Mouse (Mus musculus) yolk sac, embryonic 10.5 days (tissue): ENCODE data around the gene Mprip.
A peak's percentile ranks its signal among the peaks of the same experiment; 100 is the strongest.
"Not testable (repeated sequence)": the region's sequence is repeated elsewhere in the genome, so short reads cannot be mapped to it uniquely, and the experiment has no call there.

Experiments used
- DNase-seq: peaks from one replicate; pipeline ENCODE4 v3.0.0-alpha.2; 2017; ENCODE audit warnings: low spot score

Mprip gene

DNA sequence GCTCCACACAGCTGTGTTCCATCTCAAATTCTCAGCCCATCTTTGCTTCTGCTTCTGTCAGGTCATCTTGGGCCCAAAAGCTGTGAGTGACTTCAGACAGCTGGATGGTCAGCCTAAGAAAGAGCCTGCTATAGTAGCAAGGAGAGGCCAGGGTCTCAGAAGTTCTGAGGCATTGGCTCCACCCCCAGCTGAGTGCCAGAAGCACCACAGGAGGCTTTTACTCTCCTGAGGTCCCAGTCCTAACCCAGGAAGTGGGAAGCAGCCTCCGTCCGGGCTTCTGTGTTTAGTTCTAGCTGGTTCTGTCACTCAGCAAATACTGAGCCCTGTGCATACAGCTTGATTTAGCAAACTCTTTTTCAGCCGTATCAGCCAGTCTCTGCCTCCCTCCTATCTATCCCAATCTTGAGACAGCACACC, 54.3 kb downstream of the Mprip start:
- DNase-seq = no peak

DNA sequence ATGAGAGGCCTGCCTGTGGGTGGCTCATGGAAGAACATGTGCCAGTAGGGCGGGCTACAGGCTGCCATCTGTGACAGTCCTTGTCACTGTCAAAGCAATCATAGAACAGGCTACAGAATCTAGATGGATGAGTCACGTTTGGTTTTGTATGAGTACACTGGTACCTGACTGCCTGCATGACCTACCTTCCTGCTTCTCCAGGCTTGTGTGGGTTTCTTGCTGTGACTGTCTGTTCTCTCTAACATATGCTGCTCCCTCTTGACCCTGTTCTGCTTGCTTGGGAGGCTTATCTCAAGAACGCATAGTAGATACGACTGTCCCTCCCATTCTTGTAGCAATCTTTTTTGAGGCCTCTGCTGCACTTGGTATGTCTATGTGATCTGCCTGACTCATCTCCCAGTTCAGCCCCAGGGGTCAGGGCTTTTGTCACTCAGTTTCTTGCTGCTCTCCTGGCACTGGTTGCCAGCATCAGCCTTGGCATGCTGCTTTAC, 56.7 kb downstream of the Mprip start:
- DNase-seq = no peak

DNA sequence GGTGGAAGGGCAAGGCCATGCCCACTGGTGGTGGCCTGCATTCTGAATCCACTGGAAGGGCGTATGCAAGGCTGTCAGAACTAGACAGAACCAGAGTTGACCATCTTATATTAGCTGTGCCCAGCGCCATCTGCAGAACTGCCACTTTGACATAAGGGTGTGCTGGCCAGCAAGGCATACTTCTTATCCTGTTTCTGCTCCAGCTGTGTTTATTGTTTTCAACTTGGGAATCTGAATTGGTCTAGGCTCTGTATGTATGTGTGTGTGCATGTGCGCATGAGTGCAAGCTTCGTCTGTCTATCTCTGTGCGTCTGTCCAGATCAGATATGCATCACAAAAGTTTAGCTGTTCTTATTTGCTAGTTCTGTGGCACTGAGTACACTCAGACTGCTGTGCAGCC, 58.1 kb downstream of the Mprip start:
- DNase-seq = no peak

DNA sequence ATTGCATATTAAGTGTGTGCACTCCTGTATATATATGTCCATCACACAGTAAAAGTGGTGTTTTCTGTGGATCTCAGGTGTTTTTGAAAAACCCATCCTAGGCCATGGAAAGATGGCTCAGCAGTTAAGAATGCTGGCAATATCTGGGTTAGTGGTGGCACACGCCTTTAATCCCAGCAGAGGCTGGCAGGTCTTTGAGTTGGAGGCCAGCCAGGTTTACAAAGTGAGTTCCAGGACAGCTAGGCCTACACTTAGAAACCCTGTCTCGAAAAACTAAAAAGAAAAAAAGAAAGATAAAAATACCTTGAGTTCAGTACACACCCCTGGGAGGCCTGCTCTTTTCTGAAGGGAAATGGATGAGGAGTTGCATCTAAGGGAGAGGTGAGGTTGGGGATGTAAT, 60.3 kb downstream of the Mprip start:
- DNase-seq = no peak

DNA sequence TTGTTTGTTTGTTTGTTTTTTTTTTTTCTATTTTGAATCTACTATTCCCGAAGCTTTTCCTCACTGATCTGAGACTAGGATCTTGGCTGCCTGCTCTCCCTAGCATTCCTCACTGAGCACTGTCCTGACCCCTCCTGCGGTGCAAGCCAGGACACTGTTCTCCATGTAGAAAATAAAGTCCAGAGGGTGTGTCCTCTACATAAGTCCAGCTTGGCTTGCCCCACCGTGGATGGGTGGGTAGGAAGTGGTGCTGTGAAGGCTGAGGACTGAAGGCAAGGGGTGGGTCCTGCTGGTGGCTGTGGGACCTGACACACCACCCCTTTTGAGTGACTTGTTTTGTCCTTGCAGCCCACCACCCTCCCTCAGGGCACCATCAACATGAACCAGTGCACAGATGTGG, 66.1 kb downstream of the Mprip start:
- no peak for DNase-seq

DNA sequence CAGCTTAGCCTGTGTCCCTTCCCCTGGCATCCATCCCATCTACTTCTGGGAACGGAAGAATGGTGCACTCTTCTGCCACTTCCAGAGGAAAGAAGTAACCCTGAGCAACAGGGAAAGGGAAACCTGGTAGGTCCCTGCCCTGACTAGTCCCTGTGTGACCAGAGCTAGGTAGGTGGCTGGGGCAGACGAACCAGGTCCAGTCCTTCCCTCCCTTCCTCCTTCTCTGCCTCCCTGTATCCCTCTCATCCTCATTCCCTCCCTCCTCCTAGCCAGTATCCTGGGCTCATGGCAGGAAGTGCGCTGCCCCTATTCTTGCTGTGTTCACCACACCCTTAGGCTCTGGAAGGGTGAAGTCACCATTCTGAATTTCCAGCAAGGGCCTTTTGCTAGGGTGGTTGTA, 70.7 kb downstream of the Mprip start:
- no peak for DNase-seq

DNA sequence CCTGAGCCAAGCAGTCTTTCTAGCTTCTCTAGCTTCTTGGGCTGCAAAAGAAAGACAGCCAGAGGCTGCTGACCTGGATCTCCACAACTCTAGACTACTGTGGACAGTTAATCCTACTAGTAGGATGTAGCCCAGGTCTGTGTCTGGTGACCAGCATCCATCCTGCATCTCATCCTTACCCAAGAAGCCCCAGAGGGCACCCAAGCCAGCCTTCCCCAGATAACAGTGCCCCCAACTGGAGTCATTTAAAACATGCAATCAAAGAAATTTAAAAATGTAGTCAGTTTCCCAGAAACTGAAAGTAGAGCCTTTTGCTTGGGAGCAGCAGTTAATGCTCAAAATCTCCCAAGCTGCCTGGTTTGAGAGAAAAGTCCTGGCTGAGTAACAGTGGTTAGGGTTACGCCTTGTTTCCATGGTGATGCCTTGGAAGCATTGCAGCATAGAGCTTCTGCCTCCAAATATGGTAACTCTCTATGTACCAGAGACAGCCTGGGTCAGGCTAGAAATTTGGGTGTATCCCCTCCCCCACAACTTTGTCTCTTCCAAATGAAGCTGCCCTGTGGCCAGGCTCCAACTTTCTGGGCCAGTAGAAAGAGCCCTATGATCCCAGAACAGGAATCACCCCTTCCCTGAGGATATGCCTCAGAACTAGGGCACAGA, 71.4 kb downstream of the Mprip start:
- DNase-seq = peak; percentile 5

DNA sequence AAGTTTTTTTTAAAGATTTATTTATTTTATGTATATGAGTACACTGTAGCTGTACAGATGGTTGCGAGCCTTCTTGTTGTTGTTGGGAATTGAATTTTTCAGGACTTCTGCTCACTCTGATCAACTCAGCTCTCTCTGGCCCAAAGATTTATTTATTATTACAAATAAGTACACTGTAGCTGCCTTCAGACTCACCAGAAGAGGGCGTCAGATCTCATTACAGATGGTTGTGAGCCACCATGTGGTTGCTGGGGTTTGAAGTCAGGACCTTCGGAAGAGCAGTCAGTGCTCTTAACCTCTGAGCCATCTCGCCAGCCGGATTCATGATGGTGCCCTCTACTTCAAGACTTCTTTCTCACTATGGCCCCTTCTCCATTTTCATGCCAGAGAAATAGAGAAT, 72.5 kb downstream of the Mprip start:
- DNase-seq = not testable (repeated sequence)

DNA sequence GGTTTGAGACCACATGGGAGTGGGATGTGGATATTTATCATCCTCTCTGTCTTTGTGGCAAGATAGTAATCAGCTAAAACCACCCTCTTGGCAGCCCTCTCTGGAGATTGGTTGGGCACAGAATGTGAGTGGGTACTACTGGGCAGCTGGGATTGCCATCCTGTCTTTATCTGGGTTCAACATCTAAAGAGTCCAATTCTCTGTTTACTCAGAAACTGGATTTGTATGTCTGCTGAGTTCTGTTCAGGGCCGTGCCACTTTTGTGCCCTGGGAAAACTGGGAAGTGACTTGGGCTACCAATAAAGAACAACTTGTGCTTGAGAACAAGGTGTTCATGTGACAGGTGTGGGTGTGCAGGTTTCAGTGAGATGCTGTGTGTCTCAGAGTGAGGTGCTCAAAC, 73.2 kb downstream of the Mprip start:
- no peak for DNase-seq

DNA sequence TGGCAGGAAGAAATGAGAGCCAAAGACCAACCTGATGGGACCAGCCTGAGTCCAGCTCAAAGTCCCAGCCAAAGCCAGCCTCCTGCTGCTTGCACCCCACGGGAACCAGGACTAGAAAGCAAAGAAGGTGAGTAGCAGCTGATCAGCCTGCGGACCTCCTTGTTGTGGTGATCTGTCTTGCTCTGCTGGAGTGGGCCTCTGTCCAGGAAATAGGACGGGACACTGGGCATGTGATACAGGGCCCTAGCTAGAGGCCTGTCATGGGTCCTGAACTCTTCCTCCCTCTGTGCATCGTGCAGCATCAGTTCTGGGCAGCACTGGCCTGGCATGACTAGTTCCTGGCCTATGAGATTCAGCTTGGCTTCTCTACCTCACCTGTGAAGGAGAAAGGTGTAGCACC, 74.8 kb downstream of the Mprip start:
- not testable (repeated sequence) for DNase-seq

DNA sequence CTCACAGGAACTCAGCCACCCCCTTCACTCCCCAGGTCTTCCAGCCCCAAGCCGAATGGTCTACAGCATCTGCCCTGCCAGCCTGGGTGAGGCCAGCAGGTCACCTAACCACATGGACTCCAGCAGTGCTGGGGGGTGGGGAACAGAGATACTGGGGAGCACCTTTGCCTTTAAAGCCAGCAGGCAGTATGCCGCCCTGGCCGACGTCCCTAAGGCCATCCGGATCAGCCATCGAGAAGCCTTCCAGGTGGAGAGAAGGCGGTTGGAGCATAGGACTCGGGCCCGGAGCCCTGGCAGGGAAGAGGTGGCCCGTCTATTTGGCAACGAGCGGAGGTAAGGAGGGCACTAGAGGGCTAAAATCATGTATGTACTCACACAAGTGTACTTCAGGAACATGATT, 76.1 kb downstream of the Mprip start:
- DNase-seq = no peak

DNA sequence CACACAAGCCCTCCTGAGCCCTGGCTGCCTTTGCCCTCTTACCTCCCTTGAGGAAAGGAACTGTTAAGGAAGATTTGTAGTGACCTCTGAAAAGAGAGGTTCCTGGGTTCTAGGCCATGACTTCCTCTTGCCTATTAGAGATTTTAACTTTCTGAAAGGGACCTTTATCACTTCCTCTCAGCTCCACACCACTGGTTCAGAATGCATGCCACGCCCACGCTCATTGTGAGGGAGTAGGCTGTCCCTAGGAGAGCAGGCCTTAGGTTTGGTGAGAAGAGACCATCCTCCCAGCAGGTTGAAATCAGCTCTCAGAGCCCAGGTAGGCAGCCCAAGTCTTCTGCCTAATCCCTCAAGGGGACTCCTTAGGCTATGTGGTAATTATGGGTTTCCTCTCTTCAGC, 78.9 kb downstream of the Mprip start:
- no peak for DNase-seq

DNA sequence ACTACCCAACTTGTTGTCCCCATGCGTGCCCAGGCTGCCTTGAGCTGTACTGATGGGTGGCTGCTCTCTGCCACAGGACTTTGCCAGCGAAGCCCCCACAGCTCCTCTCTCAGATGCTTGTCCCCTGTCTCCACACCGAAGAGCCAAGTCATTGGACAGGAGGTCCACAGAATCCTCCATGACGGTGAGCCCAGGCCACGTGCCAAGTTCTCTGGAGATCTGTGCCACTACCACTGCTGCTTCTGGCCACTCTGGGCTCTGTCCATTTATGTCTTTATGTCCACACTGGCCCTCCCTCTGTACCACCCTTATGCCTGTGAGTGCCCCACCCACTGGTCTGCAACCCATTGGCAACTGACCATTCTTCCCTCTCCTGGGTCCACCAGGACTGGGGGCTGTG, 80.8 kb downstream of the Mprip start:
- no peak for DNase-seq

DNA sequence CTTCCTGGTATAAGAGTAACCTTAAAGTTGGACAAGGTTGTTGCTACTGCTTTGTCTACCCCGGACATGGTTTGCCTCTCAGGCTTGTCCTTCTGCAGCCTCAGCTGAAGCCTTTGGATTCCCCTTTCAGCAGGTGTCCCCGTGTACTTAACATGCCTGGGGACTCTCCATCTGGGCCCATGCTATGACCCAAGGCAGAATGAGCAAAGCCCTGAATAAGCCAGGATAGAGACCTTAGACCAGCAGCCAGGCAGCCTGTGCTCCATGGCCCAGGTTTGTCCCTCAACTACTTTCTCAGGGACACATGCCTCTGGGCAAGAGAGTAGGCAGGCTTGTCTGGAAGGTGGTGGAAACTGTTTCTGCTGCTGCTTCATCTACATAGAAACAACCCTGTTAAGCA, 82.2 kb downstream of the Mprip start:
- DNase-seq = no peak

DNA sequence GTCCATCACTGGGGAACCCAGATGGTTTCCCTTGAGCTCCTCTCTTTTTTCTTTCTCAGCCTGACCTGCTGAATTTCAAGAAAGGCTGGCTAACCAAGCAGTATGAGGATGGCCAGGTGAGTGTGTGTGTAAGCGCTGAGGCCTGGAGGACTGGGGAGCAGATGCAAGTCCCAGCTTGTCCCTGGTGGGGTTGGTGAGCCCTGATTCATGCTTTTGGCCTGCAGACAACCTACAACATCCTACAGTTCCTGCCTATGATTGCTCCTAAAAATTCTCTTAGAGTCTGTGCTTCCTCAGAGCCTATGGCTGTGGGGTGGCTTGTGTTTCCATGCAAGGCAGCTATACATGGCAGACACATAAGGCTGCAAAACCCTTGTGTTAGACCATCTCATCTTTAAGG, 82.6 kb downstream of the Mprip start:
- DNase-seq = no peak

DNA sequence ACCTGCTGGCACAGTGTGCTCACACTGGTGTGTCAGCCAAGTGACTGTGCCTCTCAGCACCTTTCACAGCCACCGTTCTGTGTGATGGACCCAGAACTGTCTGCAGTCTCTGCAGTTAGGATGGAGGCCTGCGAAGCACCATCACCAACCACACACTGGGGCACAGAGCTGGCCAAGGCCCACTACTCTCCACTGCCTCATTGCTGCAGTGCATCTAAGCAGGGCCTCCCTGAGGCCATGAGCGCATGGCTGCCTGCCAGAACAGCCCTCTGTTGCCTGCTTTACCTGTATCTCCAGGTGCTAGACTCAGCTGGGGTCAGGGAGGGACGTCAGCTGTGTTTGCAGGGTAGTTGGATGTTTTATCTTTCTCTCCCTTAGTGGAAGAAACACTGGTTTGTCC, 83.3 kb downstream of the Mprip start:
- no peak for DNase-seq

DNA sequence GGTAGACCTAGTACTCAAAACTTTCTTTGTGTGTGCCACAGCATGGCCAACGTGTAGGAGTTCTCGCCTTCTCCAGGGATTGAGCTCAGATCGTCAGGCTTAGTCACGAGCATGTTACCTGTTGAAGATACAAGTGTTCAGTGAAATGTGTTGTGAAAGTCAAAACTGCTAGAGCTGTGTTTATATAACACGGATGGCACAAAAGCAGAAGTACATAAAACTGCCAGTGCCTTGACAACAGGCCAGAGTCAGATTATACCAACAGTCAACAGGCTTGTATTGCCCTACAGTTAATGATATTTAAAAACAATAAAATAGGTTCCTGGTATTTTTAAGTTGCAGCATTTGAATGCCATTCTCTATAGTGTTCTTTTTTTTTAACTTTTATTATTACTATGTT, 84.7 kb downstream of the Mprip start:
- DNase-seq = no peak

DNA sequence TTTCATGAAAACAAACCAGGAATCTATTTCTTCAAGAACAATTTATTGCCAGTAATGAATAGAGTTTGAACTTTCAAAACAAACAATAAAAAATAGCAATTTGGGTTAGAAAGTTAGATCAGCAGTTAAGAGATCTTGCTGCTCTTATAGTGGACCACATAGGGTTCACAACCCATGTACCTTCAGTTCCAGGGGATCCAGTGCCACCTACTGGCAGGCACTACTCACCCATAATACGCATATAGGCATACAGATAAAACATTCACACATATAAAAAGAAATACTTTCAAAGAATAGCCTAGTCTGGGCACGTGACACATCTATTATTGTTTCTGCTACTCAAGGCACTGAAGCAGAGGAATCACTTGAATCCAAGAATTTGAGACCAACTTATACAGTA, 85.5 kb downstream of the Mprip start:
- DNase-seq = no peak

DNA sequence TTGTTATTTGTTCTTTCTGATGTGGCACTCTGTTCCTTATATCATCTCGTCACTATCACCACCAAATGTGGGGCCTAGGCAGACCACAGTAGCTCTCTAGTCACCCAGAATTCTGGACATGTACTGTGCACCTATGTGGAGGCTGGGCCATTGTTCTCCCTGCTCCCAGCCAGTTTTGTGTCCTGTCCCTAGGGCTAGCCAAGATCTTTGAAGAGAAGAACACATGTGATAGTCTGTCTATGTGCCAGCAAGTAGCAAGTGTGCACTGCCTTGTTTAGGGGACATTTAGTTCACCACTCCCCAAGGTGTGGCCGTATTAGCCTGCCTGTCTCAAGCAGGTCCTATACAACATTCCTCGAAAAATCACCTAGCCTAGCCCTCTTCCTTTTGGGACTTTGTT, 87.9 kb downstream of the Mprip start:
- DNase-seq = no peak

DNA sequence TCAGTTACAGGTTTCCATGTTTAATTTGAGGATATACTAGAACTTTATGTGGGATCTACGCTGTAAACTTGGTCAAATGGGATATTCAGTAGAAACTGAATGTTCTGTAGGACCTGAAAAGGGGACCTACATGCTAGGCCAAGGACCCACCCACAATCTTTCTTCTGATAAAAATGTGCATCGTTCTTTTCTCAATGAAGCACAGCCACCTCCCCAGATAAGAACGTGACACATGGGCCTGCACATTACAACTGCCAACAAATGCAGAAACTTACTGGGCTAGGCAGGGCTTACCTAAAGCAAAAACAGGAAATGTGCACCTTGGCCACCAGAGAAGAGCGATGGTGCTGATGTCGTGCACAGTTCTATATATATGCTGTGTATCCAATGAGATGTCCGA, 93.4 kb downstream of the Mprip start:
- no peak for DNase-seq

DNA sequence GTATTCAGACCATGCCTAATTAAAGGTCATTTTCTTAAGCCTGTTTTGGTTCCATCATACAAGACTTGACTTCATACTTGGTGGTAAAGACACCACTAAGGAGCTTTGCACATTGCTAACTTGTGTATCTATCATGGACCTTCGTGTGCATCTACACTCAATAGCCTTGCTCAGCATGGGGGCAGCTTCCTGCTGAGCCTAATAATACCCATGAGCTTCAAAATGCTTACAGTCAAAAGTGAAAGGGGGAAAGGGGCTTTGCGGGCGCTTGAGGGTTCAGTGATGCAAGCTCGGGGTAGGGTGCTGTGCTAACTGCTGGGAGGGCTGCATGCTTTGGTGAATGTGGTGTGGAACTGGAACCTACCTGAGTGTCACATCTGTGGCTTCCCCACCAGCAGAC, 95.2 kb downstream of the Mprip start:
- no peak for DNase-seq

DNA sequence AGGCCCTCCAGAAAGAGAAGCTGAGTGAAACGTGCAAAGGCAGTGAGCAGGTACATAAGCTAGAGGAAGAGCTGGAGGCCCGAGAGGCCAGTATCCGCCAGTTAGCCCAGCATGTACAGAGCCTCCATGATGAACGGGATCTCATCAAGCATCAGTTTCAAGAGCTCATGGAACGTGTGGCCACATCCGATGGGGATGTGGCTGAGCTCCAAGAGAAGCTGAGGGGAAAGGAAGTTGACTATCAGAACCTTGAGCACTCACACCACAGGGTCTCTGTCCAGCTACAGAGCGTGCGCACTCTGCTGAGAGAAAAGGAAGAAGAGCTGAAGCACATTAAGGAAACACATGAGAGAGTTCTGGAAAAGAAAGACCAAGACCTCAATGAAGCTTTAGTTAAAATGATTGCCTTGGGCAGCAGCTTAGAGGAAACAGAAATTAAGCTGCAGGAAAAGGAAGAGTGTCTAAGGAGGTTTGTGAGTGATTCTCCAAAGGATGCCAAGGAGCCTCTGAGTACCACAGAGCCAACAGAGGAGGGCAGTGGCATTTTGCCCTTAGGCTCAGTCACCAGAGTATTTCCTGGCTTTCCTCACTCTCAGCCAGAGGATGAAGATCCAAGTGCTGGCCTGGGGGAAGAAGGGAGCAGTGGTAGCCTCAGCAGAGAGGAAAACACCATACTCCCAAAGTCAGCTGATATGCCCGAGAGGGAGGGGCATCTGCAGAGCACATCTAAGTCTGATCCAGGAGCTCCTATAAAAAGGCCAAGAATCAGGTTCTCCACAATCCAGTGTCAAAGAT, 97.3 kb downstream of the Mprip start:
- no peak for DNase-seq

DNA sequence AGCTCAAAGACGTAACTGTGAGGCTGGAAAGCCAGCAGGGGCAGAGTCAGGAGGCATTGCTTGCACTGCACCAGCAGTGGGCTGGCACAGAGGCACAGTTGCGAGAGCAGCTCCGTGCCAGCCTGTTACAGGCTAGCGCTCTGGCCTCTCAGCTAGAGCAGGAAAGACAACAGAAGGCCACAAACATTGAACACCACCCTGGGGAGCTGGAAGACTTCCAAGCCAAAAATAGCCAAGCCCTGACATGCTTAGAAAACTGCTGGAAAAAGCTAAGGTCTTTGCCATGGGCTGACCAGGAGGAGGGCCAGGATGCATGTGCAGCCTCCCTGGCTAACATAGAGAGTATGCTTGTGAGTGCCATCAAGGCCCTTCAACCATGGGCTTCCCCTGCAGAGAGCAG, 98.1 kb downstream of the Mprip start:
- DNase-seq = no peak

DNA sequence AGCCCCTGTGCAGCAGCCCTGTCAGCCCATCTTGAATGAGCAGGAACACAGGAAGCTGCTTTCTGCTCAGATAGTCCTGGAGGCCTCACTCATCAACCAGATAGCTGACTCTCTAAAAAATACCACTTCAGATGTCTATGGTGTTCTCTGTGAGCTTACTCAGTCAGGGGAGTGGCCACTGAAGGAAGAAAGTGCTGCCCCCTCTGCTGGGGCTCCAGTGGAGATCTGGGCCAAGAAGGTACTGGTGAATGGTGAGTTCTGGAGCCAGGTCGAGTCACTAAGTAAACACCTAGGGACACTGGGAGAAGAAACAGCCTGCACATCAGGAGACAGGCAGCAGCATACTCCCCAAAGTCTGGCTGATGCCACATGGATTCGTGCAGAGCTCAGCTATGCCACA, 98.5 kb downstream of the Mprip start:
- DNase-seq = no peak
